Mouse (Mus musculus): ENCODE data around the gene Mmp15. TPM values are rescaled to one million over a fixed set of nuclear protein-coding genes. Genes with fewer than 3 reads are reported as not detected.
A peak's percentile ranks its signal among the peaks of the same experiment; 100 is the strongest.

Gene Mmp15
- polyA plus RNA-seq, 1 experiment from 2014 or later = 58.5 TPM

- Histone ChIP-seq H3K36me3 (ENCODE audit: control insufficient read depth, insufficient read depth, low read length) (peaks cover 13% of the 10 kb centered on the region), H3K9ac (ENCODE audit: low read length) (peak overlapping the region; percentile 100), H3K4me2 (ENCODE audit: low read length) (peak overlapping the region; percentile 81), H3K9me3 (ENCODE audit: control insufficient read depth, low read length) (no peaks in the 10 kb centered on the region), H3K4me1 (ENCODE audit: control insufficient read depth in 2 of 2, insufficient read depth in 2 of 2, low read length in 2 of 2) (peaks cover 46 to 75% of the 10 kb centered on the region in 2 experiments), H3K27ac (replicated peaks in 1 of 2; ENCODE audit: control insufficient read depth in 1 of 2, insufficient read depth in 1 of 2, low read depth in 2 of 2, low read length in 2 of 2) (peak overlapping the region in 1 of 2 experiments; percentile 46; a peak in 2 of 4 replicates), H3K4me3 (ENCODE audit: control insufficient read depth in 1 of 2, insufficient read depth in 1 of 2, low read depth in 1 of 2, low read length in 2 of 2) (peak overlapping the region; percentile 58 to 98), H3K27me3 (ENCODE audit: control insufficient read depth, insufficient read depth, low read length) (no peaks in the 10 kb centered on the region)
- 43% methylated on average over 2 of the region's 2 CpGs for WGBS
- ATAC-seq (ENCODE audit: insufficient number of reproducible peaks, insufficient read depth, low FRiP score, low read depth) = no peak
Measured at GRCm38 (mm10) chr8:95354606-95355005, 2.5 kb downstream of the Mmp15 start.

DNA sequence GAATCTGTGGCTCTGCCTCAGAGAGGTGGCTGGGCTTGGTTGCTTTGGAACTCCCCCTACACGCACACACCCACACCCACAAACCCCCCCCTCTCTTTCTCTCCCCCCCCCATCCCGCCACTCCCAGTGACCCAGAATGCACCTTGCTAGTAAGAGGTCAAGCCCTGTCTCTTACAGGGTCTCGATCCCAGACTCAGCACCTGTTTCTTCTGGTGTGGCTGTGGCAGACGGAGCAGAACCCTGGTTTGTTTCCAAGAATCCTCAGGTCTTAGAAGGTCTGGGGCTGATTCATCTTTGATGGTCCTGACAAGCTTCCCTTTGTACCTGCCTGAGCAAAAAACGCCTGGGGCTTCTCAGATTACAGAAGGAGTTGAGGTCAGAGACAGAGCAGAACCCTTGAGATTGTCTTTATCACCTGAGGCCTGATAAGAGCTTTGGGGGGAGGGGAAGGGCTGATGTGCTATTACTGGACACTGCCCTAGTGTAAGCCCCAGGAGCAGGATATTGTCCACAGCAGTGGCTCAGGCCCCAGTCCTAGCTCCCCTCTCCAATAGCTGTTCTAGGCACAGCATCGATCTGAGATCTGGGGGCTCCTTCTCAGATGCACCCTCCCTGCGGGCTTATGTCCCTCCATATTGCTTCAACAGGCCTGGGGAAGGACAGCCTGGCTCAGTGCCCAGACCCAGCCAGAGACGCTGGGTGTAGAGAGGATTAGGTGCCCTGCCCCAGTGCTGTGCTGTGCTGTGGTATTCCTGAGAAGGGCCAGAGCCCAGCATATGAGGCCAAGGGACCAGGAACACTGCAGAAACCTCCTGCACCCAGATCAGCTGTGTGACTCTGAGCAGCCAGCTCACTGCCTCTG is 6.7 kb downstream of the Mmp15 start:
- H3K27ac ChIP-seq (replicated peaks in 1 of 2; ENCODE audit: control insufficient read depth in 1 of 2, insufficient read depth in 1 of 2, low read depth in 2 of 2, low read length in 2 of 2) = peak overlapping the region; percentile 90 to 94
- peak overlapping the region; percentile 68 for H3K9ac ChIP-seq (ENCODE audit: low read length)
- 6% methylated on average over 8 of the region's 8 CpGs for WGBS
- H3K36me3 ChIP-seq (ENCODE audit: control insufficient read depth, insufficient read depth, low read length) = peaks cover 13% of the 10 kb centered on the region
- H3K4me1 ChIP-seq (ENCODE audit: control insufficient read depth in 2 of 2, insufficient read depth in 2 of 2, low read length in 2 of 2) = peaks cover 70 to 95% of the 10 kb centered on the region in 2 experiments
- no peaks in the 10 kb centered on the region for H3K27me3 ChIP-seq (ENCODE audit: control insufficient read depth, insufficient read depth, low read length)
- 0 out of 4 replicates have a peak overlapping the region, but pooled peaks of 1 of the 2 experiments have one; percentile 6 for H3K4me3 ChIP-seq (ENCODE audit: control insufficient read depth in 1 of 2, insufficient read depth in 1 of 2, low read depth in 1 of 2, low read length in 2 of 2)
- peak overlapping the region; percentile 55 for H3K4me2 ChIP-seq (ENCODE audit: low read length)
- peak; percentile 35; the same call in 1 of the 2 replicates for ATAC-seq (ENCODE audit: insufficient number of reproducible peaks, insufficient read depth, low FRiP score, low read depth)
- H3K9me3 ChIP-seq (ENCODE audit: control insufficient read depth, low read length) = no peaks in the 10 kb centered on the region

GRCm38 (mm10) chr8:95360181-95361015 is 8.3 kb downstream of the Mmp15 start:
- Histone ChIP-seq H3K4me3 (ENCODE audit: control insufficient read depth in 1 of 2, insufficient read depth in 1 of 2, low read depth in 1 of 2, low read length in 2 of 2) (peak overlapping the region in 1 of 2 experiments; percentile 10; a peak in 2 of 4 replicates), H3K4me2 (ENCODE audit: low read length) (peak overlapping the region; percentile 55)
- ATAC-seq (ENCODE audit: insufficient number of reproducible peaks, insufficient read depth, low FRiP score, low read depth) = peak; percentile 40

DNA sequence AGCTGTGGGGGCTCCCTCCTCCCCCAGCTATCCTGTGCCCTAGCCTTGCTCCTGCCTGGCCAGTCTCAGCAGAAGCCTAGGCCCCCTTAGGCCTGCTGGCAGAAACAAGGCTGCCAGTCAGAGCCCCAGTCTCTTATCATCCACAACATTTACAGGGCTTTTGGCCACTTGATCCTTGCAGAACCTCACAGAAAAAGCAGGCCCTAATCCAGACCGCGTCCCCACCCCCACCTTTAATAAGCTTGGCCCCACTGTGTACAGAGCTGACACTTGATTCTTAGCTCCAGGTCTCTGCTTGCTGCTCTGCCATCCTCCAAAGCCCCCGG is 8.9 kb downstream of the Mmp15 start:
- 37% methylated on average over 3 of the region's 3 CpGs for WGBS
- peak overlapping the region; percentile 55 for H3K4me2 ChIP-seq (ENCODE audit: low read length)
- H3K27me3 ChIP-seq (ENCODE audit: control insufficient read depth, insufficient read depth, low read length) = no peaks in the 10 kb centered on the region
- peaks cover 58 to 85% of the 10 kb centered on the region in 2 experiments for H3K4me1 ChIP-seq (ENCODE audit: control insufficient read depth in 2 of 2, insufficient read depth in 2 of 2, low read length in 2 of 2)
- peaks cover 7% of the 10 kb centered on the region for H3K36me3 ChIP-seq (ENCODE audit: control insufficient read depth, insufficient read depth, low read length)
- peak overlapping the region; percentile 93 to 94 for H3K27ac ChIP-seq (replicated peaks in 1 of 2; ENCODE audit: control insufficient read depth in 1 of 2, insufficient read depth in 1 of 2, low read depth in 2 of 2, low read length in 2 of 2)
- no peaks in the 10 kb centered on the region for H3K9me3 ChIP-seq (ENCODE audit: control insufficient read depth, low read length)
- no peak overlapping the region; a peak in 1 of 4 replicates for H3K4me3 ChIP-seq (ENCODE audit: control insufficient read depth in 1 of 2, insufficient read depth in 1 of 2, low read depth in 1 of 2, low read length in 2 of 2)
- peak overlapping the region; percentile 65 for H3K9ac ChIP-seq (ENCODE audit: low read length)
- no peak for ATAC-seq (ENCODE audit: insufficient number of reproducible peaks, insufficient read depth, low FRiP score, low read depth)

More at GRCm38 (mm10) chr8:95360181-95361015, 8.3 kb downstream of the Mmp15 start:
- Histone ChIP-seq H3K9me3 (ENCODE audit: control insufficient read depth, low read length) (no peaks in the 10 kb centered on the region), H3K4me1 (ENCODE audit: control insufficient read depth in 2 of 2, insufficient read depth in 2 of 2, low read length in 2 of 2) (peaks cover 62 to 85% of the 10 kb centered on the region in 2 experiments), H3K36me3 (ENCODE audit: control insufficient read depth, insufficient read depth, low read length) (peaks cover 7% of the 10 kb centered on the region), H3K27ac (replicated peaks in 1 of 2; ENCODE audit: control insufficient read depth in 1 of 2, insufficient read depth in 1 of 2, low read depth in 2 of 2, low read length in 2 of 2) (peak overlapping the region; percentile 93 to 94), H3K9ac (ENCODE audit: low read length) (peak overlapping the region; percentile 68), H3K27me3 (ENCODE audit: control insufficient read depth, insufficient read depth, low read length) (no peaks in the 10 kb centered on the region)
- 8% methylated on average over 7 of the region's 7 CpGs for WGBS

- ATAC-seq (ENCODE audit: insufficient number of reproducible peaks, insufficient read depth, low FRiP score, low read depth) = no peak
- H3K9ac ChIP-seq (ENCODE audit: low read length) = no peak overlapping the region
- H3K4me1 ChIP-seq (ENCODE audit: control insufficient read depth in 2 of 2, insufficient read depth in 2 of 2, low read length in 2 of 2) = peaks cover 57 to 81% of the 10 kb centered on the region in 2 experiments
- H3K27ac ChIP-seq (replicated peaks in 1 of 2; ENCODE audit: control insufficient read depth in 1 of 2, insufficient read depth in 1 of 2, low read depth in 2 of 2, low read length in 2 of 2) = peak overlapping the region; percentile 51 to 94; a peak in 3 of 4 replicates
- no peaks in the 10 kb centered on the region for H3K9me3 ChIP-seq (ENCODE audit: control insufficient read depth, low read length)
- H3K4me2 ChIP-seq (ENCODE audit: low read length) = 0 out of 2 replicates have a peak overlapping the region, but pooled peaks have one; percentile 12
- H3K4me3 ChIP-seq (ENCODE audit: control insufficient read depth in 1 of 2, insufficient read depth in 1 of 2, low read depth in 1 of 2, low read length in 2 of 2) = no peak overlapping the region
- WGBS = 46% methylated on average over 6 of the region's 6 CpGs
- H3K27me3 ChIP-seq (ENCODE audit: control insufficient read depth, insufficient read depth, low read length) = no peaks in the 10 kb centered on the region
- peaks cover 16% of the 10 kb centered on the region for H3K36me3 ChIP-seq (ENCODE audit: control insufficient read depth, insufficient read depth, low read length)
Measured at GRCm38 (mm10) chr8:95362272-95362671, 10.2 kb downstream of the Mmp15 start.

DNA sequence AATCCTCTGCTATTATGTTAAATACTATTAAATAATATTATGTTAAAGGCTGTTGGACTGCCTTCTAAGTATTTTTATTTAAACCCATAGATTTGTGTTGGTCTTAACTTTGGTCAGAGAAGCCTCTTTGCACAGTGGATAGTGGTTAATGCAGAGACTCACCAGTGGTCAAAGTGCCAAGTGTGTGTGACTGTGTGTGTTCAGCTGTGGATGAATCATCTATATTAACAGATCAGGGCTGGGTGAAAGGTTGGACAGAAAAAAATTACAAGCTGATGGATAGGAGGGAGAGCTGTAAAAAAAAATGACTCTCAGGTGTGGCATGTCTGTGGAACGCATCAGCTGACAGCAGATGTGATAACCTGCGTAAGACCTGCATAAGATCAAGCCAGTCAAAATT is 11.8 kb downstream of the Mmp15 start:
- H3K27ac ChIP-seq (replicated peaks in 1 of 2; ENCODE audit: control insufficient read depth in 1 of 2, insufficient read depth in 1 of 2, low read depth in 2 of 2, low read length in 2 of 2) = no peak overlapping the region
- no peak overlapping the region for H3K4me3 ChIP-seq (ENCODE audit: control insufficient read depth in 1 of 2, insufficient read depth in 1 of 2, low read depth in 1 of 2, low read length in 2 of 2)
- peaks cover 31% of the 10 kb centered on the region for H3K36me3 ChIP-seq (ENCODE audit: control insufficient read depth, insufficient read depth, low read length)
- H3K4me2 ChIP-seq (ENCODE audit: low read length) = no peak overlapping the region
- ATAC-seq (ENCODE audit: insufficient number of reproducible peaks, insufficient read depth, low FRiP score, low read depth) = no peak
- H3K9ac ChIP-seq (ENCODE audit: low read length) = no peak overlapping the region
- WGBS = 90% methylated on average over 2 of the region's 2 CpGs
- no peaks in the 10 kb centered on the region for H3K9me3 ChIP-seq (ENCODE audit: control insufficient read depth, low read length)
- H3K4me1 ChIP-seq (ENCODE audit: control insufficient read depth in 2 of 2, insufficient read depth in 2 of 2, low read length in 2 of 2) = peaks cover 49 to 67% of the 10 kb centered on the region in 2 experiments
- H3K27me3 ChIP-seq (ENCODE audit: control insufficient read depth, insufficient read depth, low read length) = no peaks in the 10 kb centered on the region

DNA sequence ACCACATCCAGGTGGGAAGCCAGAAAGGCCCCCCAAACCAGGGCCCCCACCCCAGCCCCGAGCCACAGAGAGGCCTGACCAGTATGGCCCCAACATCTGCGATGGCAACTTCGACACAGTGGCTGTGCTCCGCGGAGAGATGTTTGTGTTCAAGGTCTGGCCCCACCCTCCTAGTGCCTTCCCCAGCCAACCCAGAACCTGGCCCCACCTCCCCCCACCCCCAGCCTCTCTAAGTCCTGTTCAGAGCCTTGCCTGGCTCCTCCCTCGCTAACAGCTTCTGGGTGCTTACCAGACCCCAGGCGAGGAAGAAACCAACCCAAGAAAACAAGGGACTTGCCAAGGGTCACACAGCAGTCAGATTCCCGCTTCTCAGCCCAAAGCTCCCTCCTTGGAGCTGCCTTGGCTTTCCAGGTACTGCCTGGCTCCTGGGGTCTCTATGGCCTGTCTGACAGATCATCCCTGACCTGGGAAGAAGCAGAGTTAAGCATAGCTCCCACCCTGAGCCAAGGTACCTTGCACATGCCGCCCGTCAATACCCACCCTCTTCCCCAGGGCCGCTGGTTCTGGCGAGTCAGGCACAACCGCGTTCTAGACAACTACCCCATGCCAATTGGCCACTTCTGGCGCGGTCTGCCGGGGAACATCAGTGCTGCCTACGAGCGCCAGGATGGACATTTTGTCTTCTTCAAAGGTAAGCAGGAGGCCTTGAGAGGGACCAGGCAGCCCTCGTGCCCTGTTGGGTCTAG is 17.7 kb downstream of the Mmp15 start:
- Histone ChIP-seq H3K27ac (replicated peaks in 1 of 2; ENCODE audit: control insufficient read depth in 1 of 2, insufficient read depth in 1 of 2, low read depth in 2 of 2, low read length in 2 of 2) (no peak overlapping the region), H3K27me3 (ENCODE audit: control insufficient read depth, insufficient read depth, low read length) (no peaks in the 10 kb centered on the region), H3K4me3 (ENCODE audit: control insufficient read depth in 1 of 2, insufficient read depth in 1 of 2, low read depth in 1 of 2, low read length in 2 of 2) (no peak overlapping the region), H3K4me1 (ENCODE audit: control insufficient read depth in 2 of 2, insufficient read depth in 2 of 2, low read length in 2 of 2) (peaks cover 17 to 51% of the 10 kb centered on the region in 2 experiments), H3K36me3 (ENCODE audit: control insufficient read depth, insufficient read depth, low read length) (peaks cover 90% of the 10 kb centered on the region), H3K9me3 (ENCODE audit: control insufficient read depth, low read length) (no peaks in the 10 kb centered on the region), H3K4me2 (ENCODE audit: low read length) (no peak overlapping the region), H3K9ac (ENCODE audit: low read length) (peak overlapping the region; percentile 41; the same call in 1 of the 2 replicates)
- no peak for ATAC-seq (ENCODE audit: insufficient number of reproducible peaks, insufficient read depth, low FRiP score, low read depth)
- WGBS = 52% methylated on average over 20 of the region's 20 CpGs

Measured in heart, embryonic 14.5 days (tissue).